Mouse (Mus musculus) left cerebral cortex, adult 8-10 months (tissue): ENCODE data around the gene Rhot1. TPM values are rescaled to one million over a fixed set of nuclear protein-coding genes. Genes with fewer than 3 reads are reported as not detected.
"Not testable (repeated sequence)": the region's sequence is repeated elsewhere in the genome, so short reads cannot be mapped to it uniquely, and the experiment has no call there.

Experiments
- DNase-seq, 2 experiments: peaks; one replicate each; pipeline ENCODE4 v3.0.0; 2022; ENCODE audit warnings: low spot score in 2 of 2
- total RNA-seq, 4 experiments: library from RNA; stranded (reverse); gene quantifications; 2 replicates each; pipeline ENCODE4 v1.2.4; 2022

Rhot1 gene
- total RNA-seq, 4 experiments from 2014 or later: 60.6 to 69.5 (median 63.4) TPM

DNA sequence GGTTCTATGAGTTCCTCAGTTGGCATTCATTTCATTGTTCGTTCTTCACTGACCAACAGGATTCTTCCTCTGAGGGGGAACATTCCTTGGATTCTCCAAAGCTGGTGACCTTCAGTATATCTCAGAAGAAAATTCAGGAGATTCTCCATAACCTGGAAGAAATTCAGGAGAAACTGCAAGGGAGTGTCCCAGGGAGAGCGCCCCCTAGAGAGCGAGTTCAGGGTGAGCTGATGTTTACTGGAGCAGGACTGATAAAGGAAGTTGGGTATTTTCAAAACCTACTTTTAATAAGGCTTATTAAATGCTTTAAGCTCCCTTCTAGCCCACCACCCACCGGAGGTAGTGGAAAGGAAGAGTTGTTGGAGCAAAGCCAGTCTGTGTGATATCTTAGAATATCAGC is 15.0 kb upstream of the Rhot1 start:
- no peak for DNase-seq

DNA sequence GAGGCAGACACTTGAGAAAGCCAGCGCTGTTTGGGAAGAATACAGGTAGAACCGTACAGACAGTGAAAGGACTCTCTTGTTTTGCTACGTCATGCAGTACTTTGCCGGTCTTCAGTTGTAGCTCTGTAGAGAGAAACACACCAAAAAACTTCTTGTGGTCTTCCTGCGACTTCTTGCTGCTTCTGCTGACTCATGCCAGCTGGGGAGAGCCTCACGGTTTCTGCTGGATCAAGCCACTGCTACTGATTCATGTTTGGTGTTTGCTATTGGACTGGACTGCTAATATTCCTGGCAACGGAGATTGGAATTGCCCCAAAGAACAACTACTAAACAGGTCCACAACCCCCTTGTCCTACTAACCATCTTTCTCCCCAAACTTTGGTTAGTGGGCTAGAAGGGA is 12.5 kb upstream of the Rhot1 start:
- DNase-seq: no peak

DNA sequence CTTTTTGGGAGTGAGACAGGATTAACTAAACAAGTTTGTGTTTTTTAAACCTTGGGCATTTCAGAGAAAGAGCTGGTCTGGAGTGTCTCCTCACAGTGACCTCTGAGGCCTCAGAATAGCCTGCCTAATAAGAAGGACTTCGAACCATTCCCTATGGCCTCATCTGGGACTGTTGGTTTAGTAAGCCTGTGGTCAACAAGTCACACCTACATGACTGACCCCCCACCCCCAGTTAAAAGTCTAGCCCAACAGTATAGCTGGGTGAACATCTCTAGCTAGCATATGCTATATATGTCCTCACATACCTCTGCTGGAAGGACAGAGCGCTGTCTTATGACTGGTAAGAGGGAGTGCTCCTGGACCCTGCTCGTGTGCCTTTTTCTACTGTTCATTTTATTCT is 9.5 kb upstream of the Rhot1 start:
- DNase-seq: no peak

DNA sequence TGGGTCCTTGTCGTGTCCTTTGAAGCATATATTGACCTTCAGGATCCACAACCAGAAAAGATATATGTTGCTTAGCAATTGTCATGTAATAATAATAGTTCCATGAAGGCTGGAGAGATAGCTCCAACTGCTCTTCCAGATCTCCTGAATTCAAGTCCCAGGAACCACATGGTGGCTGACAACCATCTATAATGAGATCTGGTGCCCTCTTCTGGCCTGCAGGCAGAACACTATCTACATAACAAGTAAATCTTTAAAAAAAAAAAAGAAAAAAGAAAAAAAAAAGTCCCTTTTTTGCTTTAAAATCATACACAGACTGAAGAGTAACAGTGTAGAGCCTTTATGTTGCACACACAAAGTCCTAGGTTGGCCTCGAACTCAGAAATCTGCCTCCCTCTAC is 9.0 kb upstream of the Rhot1 start:
- DNase-seq: no peak

DNA sequence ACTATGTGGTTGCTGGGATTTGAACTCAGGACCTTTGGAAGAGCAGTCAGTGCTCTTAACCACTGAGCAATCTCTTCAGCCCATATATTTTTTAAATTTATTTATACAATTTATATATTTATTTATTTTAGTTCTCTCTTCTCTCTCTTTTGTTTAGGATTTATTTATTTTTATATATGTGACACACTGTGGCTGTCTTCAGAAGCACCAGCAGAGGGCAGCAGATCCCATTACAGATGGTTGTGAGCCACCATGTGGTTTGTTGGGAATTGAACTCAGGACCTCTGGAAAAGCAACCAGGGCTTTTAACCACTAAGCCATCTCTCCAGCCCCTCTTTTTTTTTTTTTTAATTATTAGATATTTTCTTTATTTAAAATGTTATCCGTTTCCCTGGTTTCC is 8.5 kb upstream of the Rhot1 start:
- DNase-seq: no peak

DNA sequence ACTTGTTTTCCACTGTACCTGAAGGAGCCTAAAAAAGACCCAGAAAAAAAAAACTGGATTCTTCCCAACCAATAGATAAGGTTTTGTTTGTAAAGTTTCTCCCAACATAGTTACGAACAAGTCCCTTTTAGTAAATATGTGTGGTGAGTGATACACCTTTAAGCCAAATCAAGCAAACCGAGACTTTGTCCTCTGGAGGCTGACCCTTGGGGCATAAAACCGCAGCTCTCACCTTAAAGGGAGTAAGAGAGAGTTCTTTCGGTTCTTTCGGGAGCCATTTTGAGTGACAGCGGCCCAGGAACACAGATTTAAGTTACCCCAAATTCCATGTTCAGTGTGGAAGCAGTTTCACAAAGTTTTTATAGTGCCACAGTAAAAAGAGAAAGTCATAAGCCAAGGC is 6.5 kb upstream of the Rhot1 start:
- no peak for DNase-seq

DNA sequence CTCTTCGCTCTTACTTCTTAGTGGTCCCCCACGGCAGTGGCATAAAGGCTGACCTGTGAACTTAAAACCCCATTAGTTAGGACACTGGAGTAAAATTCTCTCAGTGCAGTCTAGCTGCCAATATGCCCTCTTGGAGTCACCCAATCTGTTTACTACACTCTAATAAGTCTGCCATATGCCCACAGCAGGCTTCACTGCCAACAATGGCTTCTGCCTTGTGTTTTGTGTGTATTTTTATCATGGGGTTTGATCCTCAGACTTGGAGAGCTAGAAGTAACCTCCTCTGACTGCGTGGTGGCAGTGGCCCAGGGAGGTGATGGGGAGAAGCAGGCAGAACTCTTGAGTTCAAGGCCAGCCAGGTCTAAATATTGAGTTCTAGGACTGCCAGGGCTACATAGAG is 4.8 kb upstream of the Rhot1 start:
- DNase-seq: no peak

DNA sequence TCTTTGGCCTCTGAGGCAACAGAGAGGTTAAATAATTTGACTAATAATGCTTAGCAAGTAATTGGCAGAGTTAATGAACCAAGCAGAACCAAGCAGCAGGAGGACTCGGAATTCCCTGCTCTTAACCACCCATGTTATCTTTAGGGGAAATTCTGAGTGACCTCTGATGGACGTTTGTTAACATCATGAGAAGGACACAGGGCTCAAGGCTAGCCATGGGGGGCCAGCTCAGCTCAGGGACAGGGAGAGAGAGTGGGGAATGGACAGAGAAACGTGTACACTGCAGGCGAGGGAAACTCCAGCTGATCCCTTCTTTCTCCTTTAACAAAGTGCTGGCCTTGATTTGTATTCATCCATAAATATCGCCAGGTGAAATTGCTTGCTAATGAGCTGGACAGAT is 3.9 kb upstream of the Rhot1 start:
- DNase-seq: no peak

DNA sequence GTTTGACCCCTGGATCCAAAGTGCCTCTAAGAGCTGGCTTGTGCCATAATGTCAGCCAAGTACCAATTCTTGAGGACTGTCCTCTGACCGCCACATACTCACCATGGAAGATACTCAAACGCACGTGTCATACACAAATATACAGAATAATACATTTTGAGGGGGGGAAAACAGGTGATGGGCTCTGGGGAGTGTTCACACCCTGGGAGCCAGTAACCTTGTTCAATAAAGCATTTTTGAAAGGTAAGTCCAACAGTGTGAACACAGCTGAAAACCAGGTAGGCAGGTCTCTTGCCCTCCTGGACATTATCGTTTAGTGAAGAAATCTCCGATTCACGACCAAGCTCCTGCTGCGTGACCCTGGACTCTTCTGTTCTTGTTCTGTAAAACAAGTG is 357 bp upstream of the Rhot1 start:
- no peak for DNase-seq

DNA sequence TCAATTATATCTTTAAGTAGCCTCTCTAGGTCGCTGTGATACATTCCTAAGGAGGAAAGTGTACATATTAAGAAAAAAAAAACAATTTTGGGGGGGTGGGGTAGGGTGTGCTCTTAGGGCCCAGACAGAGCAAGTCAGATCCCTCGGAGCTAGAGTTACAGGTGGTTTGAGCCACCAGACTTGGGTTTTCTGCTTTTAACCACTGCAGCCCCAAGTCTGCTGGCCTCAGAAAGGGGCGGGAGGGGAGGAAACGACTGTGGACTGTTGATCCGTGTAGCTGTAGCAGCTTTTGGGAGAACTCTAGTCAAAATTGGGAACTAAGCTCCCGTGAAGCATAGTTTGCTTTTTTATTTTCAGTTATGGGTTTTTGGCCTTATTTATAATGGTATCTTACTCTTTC is 1.5 kb downstream of the Rhot1 start:
- DNase-seq: no peak

DNA sequence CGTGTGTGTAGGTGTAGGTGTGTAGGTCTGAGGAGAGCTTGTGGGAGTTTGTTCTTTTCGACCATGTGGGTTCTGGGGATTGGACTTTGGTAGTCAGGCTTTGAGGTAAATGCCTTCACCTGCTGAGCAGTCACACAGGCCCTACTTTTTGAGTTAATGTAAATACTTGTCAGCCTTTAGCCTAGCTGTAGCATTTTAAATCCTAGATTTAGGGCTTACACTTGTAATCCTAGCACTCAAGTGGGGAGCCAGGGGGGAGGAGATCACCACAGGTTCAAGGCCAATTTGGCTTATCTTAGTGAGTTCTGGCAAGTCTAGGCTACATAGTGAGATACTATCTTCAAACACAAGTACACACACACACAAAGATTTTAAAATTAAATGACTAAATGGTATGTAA is 3.5 kb downstream of the Rhot1 start:
- no peak for DNase-seq

DNA sequence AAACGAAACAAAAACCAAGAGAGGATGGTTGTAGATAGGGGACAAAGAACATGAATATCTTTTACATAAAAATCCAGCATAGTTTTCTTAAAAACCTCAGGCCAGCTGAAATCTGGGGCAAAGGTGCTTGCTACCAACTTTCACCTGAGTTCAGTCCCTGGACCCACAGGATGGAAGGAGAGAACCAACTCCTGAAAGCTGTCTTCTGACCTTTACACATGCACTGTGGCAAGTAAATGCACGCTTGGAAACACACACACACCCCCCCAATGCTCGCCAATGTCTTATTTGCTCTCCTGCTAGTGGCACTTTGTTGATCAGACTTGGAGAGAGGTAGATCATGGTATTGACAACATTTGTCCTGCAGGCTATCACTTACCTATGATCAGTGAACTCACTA is 6.5 kb downstream of the Rhot1 start:
- no peak for DNase-seq

DNA sequence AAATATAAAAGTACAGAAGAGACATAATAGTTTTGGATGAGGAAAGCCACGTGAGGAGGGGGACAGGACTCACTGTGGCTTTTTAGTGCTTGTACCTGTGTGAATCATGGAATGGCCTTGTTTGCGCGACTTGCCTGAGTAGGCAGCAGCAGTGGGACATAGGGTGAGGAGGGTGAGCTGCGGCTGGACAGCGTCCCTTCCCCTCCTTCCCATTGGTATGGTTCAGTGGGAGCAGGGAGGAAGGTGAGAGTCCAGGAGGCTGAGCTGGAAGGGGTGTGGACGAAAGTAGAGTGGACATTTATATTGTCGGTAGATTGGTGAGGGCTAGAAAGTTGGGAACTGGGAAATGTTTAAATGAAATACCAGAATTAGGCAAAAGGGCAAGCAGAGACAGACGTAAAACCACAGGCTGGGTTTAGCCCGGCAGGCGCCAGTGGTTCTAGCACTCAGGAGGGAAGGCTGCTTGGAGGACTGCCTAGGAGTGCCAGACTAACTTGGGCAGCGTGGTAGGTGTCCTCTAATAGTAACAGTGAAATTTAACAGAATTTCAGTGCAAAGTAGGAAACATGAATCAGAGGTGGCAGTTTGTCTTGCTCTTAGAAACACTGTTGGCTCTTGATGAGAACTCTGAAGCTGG is 10.0 kb downstream of the Rhot1 start:
- no peak for DNase-seq

DNA sequence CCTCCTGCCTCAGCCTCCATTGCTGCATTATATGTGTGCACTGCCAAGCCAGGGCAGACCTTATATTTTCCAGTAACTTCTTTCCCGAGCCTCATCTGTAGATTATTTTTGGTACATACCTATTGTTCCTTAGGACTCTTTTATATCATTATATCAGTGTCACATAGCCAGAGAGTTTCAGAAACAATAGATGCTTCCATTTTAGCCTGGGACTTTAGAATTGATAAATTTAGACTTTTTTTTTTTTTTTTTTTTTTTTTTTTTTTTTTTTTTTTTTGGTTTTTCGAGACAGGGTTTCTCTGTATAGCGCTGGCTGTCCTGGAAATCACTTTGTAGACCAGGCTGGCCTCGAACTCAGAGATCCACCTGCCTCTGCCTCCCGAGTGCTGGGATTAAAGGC is 21.2 kb downstream of the Rhot1 start:
- DNase-seq: not testable (repeated sequence)

DNA sequence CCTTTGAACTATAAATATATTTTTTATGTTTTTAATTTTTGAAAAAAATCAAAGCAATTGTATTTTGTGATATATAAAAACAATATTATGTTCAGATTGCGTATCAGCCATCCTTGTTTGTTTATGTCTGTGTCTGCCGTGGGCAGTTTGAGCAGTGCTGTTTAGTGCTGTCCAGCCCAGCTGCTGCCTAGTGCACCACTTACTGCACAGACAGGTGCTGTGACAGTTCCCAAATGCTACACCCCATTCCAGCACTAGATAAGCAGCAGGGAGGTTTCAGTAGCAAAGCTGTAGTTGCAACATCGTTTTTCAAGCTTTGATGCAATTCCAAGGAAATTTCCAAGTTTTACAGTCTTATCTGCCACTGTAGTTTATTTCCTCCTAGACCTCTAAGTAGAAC is 28.5 kb downstream of the Rhot1 start:
- DNase-seq: no peak

DNA sequence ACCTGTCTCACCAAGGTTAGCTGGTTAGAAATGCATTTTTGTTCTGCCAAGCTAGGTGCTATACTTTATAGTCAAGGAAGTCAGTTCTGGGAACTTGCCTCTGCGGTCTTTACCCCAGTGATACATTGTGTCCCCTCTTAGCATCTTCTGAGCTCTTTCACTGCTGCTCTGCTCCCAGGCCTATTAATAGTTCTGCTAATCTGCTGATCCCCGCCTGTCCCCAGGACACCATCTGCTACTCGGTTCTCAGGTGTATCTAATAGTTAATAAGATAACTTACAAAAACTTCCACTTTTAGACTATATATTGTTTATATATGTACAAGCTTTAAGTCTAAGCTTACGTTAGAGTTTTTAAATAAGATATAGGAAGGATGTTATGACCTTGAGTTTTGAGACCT is 29.5 kb downstream of the Rhot1 start:
- DNase-seq: no peak

DNA sequence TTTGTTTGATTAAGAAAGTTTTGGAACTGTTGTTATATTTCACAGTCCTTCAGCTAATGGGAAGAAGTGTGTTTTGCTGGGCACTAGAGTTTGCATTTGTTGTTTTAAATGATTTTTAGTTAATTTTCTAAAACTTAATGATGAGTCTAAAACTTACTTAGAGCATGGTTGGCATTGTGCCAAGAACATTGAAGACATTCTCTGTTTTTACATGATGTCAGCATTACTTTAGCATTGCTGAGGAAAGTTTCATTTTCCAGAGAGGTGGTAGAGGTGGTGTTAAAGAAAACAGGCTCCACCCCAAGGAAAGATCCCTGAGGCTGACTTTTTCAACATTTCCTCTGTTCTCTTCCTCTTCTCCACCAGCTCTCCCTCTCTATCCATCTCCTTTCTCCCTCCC is 38.2 kb downstream of the Rhot1 start:
- DNase-seq: no peak

DNA sequence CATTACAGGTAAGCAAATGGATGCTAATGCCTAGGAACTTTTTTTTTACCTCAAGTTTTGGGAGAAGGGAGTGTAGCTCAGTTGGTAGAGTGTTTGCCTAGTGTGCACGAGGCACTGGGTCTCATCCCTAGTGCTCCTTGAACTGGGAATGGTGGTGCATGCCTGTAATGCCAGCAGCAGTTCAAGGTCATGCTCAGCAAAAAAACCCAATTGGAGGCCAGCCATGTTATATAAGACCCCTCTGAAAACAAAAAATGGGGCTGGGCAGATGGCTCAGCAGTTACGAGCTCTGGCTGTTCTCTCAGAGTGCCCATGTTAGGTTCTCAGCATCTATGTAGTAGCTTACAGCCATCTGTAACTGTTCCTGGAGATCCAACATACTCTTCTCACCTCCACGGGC is 39.7 kb downstream of the Rhot1 start:
- no peak for DNase-seq

DNA sequence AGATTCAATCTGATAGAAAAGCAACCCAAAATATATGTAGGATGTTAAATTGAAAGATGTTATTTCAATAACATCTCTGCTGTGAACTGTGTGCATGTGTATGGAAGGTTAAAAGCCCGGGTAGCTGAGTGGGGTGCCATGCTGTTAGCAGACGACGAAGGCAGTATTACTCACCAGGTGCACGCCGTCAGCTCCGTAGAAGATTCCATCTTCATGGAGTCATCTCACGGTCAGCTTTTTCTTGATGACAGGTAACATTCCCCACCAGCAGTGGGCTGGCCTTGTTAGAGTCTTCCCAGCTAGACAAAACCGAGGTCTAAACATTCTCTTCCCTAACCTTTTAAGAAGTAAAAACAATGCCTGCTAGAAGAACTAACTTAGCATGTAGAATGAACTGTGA is 55.3 kb downstream of the Rhot1 start:
- DNase-seq: no peak

DNA sequence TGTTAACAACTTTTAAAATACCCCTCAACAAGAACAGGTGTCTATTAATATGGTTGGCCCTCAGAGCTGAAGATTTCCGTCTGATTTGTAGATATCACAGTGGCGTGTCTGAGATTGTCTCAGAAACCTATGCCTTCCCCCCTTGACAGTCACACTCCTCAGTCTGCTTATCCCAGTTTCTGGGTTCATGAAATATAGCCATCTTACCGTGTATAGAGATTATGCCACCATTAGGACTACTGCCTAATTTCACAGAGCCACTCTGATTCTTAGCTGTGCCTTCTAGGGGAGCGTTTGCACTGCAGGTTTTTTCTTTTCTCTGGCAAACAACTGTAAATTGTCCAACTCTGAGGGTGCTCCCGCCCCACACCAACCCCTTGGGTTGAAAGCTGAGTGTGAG is 62.3 kb downstream of the Rhot1 start:
- DNase-seq: no peak

DNA sequence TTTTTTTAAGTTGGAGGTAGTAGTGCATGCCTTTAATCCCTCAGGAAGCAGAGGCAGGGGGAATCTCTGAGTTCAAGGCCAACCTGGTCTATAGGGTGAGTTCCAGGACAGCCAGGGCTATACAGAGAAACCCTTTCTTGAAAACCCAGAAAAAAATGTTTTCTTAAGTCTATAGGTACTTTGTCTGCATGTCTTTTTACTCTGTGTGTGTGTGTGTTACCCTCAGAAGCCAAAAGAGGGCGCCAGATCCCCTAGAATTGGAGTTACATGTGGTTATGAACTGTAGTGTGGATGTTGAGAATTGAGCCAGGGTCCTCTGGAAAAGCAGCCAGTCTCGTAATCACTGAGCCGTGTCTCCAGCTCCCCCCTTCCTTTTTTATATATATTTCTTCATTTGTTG is 66.2 kb downstream of the Rhot1 start:
- DNase-seq: no peak

DNA sequence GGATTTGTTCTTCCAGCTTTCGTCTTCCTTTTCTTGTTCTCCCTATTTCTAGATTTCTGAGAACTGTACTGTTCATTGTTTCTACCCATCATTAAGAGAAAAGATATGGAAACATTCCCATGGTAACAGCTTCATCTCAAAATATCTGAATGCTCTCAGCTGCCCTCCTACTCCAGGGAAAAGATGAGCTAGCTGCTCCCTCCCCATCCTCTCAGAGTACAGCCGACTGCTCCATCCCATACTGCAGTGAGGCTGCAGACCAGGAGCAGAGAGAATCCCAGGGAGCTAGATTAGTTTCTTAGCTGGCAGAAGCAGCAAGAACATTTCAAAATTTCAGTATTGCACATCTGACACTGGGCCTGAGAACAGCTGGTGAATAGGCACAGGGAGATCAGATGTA is 69.2 kb downstream of the Rhot1 start:
- DNase-seq: no peak

DNA sequence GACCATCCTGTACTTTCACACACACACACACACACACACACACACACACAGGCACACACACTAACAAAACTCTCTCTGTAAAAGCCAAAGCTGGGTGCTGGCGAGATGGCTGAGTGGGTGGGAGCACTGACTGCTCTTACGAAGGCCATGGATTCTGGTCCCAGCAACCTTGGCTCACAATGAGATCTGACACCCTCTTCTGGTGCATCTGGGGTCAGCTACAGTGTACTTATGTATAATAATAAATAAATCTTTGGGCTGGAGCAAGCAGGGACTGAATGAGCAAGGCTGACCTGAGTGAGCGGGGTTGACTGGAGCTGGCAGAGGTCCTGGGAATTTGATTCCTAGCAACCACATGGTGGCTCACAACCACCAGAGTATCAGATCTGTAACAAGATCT is 75.0 kb downstream of the Rhot1 start:
- DNase-seq: no peak

DNA sequence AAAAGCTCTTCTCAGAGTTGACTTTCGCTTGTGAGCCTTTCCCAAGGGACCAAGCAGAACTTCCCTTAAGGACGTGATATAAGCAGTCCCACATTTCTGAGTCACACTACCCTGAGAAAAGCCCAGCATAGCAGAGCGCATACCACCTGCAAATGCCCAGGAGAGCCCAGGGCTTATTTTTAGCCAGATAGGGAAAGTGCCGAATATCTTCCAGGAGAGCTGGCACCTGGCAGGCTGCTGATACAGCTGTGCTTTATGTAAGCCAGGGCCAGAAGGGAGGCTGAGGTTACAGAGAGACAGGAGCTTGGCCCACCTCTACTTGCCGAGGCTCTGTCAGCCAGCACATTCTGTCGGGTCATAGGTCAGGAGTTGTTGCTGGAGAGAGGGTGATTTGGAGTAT is 75.8 kb downstream of the Rhot1 start:
- DNase-seq: no peak
